Mouse (Mus musculus): ENCODE measurements at regions not wholly inside any gene's neighbourhood (a gene's known extent, or its start where the extent isn't known, plus 50 kb on each side); places are given as distances from the start of the nearest gene placed in this dataset.

GRCm38 (mm10) chr13:16512876-16513275, 501.2 kb downstream of the Inhba start:
- no peak for DNase-seq

GRCm38 (mm10) chr13:16515195-16515594, 503.5 kb downstream of the Inhba start:
- DNase-seq, result no peak

GRCm38 (mm10) chr13:16529036-16529435, 517.4 kb downstream of the Inhba start:
- no peak for DNase-seq

- no peak for DNase-seq
These were observed 532.1 kb downstream of the Inhba start for GRCm38 (mm10) chr13:16543771-16544170.

- no peak for DNase-seq
These were observed 538.4 kb downstream of the Inhba start for GRCm38 (mm10) chr13:16550060-16550459.

- DNase-seq, result no peak
These were observed 553.3 kb downstream of the Inhba start for GRCm38 (mm10) chr13:16564988-16565387.

- no peak for DNase-seq
These were observed 562.4 kb downstream of the Inhba start for GRCm38 (mm10) chr13:16574069-16574468.

- DNase-seq, result no peak
These were observed 574.6 kb downstream of the Inhba start for GRCm38 (mm10) chr13:16586286-16586685.

- DNase-seq, result no peak
These were observed 608.1 kb downstream of the Inhba start for GRCm38 (mm10) chr13:16619755-16620154.

- no peak for DNase-seq
These were observed 614.9 kb downstream of the Inhba start for GRCm38 (mm10) chr13:16626584-16626983.

- DNase-seq, result no peak
These were observed 621.9 kb downstream of the Inhba start for GRCm38 (mm10) chr13:16633445-16634092.

GRCm38 (mm10) chr13:16636251-16636650, 624.6 kb downstream of the Inhba start:
- DNase-seq, result no peak

GRCm38 (mm10) chr13:16641611-16642449, 630.2 kb downstream of the Inhba start:
- DNase-seq, result no peak

GRCm38 (mm10) chr13:16642450-16642994, 630.9 kb downstream of the Inhba start:
- no peak for DNase-seq

- no peak for DNase-seq
These were observed 633.7 kb downstream of the Inhba start for GRCm38 (mm10) chr13:16645311-16645710.

GRCm38 (mm10) chr13:16646056-16646455, 634.4 kb downstream of the Inhba start:
- no peak for DNase-seq

GRCm38 (mm10) chr13:16646649-16647048, 635.0 kb downstream of the Inhba start:
- DNase-seq, result no peak

GRCm38 (mm10) chr13:16656110-16656509, 644.5 kb downstream of the Inhba start:
- DNase-seq, result no peak

GRCm38 (mm10) chr13:16659894-16660293, 648.2 kb downstream of the Inhba start:
- DNase-seq, result no peak

GRCm38 (mm10) chr13:16668652-16669051, 657.0 kb downstream of the Inhba start:
- DNase-seq, result no peak

GRCm38 (mm10) chr13:16669281-16669680, 657.6 kb downstream of the Inhba start:
- DNase-seq, result no peak

GRCm38 (mm10) chr13:16670047-16670733, 658.5 kb downstream of the Inhba start:
- DNase-seq, result no peak

- DNase-seq, result no peak
These were observed 659.1 kb downstream of the Inhba start for GRCm38 (mm10) chr13:16670736-16671135.

Data from thymus, postnatal 4 days (tissue).